Mouse (Mus musculus) cerebellum, adult 9-10 months (tissue): ENCODE data around the gene Prap1.
A peak's percentile ranks its signal among the peaks of the same experiment; 100 is the strongest.

ENCODE experiments used
- DNase-seq: peaks from one replicate; pipeline ENCODE4 v3.0.0; 2022

Gene Prap1

DNA sequence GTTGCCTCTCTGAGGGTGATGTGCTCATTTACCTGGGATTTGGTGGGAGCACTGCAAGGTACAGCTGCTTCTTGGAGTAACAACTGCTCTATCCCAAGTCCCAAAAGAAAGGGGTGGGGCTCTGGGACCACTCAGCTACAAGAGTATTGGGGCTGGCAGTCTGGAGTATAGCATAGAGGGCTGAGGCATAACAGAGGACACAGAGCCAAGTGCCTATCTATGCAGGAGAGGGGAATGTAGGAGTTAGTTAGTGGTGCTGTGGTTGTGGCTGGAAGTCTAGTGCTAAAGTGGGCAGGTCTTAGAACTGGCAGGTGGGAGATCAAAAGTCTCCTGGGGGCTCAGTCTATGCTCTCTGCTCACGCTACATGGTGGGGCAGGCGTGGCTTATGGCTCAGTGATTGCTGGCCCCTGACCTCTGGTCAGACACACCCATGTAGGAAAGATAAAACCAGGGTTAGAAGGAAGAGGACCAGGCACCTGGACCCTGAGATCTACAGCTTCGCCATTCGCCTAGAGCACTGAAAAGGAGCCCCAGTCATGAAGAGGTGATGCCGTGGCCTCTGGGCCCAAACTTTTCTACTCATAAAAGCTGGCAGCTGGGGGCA is at the start of gene Prap1:
Prap1 (plus strand) TSS at position 472 of the 605 bp plus-strand sequence.
- DNase-seq: no peak

DNA sequence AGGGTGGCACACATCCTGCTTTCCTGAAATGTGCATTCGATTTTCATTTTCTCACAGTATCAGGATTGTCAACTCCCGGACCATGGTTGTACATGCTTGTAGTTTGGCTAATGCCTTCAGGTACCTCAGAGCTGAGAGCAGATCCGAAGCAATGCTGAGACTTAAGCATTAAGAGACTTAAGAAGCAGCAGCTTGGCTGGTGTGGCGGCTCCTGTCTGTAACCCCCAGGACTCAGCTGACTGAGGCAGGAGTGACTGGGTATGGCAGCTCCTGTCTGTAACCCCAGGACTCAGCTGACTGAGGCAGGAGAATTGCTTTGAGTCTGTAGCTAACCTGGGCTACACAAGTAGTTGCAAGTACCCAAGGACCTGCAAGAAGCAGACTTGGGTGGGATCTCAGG is 47.6 kb upstream of the Prap1 start:
- no peak for DNase-seq

DNA sequence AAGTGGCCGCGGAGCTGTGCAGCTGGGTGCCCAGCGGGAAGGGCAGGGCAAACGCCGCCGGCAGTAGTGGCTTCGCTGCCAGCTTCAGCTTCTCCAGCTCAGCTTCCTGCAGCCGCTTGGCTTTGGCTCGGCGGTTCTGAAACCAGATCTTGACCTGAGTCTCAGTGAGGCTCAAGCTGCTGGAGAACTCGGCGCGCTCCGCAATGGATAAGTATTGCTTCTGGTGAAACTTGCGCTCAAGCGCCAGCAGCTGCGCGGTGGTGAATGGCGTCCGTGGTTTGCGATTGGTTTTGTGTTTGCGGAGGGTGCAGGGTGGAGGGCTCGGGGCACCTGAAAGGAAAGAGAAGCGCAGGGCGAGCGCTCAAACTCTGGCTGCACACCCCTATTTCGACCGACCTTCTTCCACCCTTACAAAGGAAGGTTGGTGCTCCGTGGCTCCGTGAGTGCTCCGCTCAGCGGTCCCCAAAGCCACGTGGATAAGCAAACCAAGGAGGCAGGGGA is 45.3 kb upstream of the Prap1 start:
- DNase-seq: no peak

DNA sequence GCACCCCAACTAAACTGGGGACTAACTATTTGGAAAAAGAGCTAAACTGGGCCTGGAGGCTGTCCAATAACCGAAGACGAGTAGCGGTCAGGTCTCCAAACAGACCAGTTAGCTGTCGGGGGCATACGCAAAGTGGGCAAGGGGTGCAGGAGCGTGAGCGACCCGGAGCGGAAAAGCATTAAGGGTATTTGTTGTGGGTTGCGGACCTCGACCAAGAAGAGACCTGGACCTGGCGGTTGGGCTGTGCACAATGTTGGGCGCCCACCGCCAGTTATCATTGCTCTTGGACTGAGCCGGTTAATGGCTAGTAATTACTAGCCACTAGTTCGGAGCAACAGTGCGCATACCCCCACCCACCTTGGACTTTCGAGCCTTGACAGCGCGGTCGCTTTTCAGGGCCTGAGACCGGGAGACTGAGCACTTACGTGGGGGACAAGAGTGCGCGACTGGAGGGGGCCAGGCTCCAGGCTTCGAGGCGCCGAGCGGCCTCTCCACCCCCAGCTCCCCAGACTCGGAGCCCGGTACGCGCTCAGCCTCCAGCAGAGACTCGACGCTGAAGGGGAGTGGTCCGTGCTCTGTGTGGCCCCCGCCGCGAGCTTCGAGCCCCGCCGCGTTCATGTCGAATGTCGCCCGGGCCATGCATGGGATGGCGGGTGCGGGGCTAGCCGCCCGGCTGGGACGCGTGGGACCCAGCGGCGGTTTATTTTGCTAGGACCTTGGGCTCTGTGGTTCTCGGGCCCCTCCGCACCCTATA is 44.7 kb upstream of the Prap1 start, which contains the start of gene Msx3:
Msx3 (minus strand) TSS at position 729 of the 754 bp plus-strand sequence.
- no peak for DNase-seq

DNA sequence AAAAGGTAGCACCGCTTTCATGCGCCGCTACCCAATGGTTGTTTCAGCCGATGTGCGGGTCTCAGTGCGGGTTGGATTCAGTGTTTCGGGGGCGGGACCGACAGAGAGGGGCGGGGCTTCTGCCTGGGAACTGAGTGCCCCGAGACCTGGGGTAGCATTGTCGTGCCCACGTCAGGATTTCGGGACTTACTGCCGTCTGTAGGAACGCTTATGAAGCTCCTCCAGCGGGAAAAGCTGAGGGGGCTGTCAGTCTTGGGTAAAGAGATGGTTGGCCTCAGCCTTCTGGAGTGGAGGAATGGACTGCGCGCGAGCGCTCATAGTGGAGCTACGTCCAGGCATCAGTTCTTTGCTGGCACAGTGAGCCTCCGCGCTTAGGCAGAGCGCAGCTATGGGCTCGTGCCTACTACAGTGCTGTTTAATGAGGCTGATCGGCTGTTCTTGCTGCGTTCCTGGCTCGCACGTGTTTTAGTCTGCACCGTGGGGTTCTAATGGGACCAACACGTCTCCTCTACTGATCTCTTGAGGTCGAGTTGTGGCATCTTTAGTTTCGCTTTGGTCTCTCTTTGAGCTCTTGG is 44.0 kb upstream of the Prap1 start:
- no peak for DNase-seq

DNA sequence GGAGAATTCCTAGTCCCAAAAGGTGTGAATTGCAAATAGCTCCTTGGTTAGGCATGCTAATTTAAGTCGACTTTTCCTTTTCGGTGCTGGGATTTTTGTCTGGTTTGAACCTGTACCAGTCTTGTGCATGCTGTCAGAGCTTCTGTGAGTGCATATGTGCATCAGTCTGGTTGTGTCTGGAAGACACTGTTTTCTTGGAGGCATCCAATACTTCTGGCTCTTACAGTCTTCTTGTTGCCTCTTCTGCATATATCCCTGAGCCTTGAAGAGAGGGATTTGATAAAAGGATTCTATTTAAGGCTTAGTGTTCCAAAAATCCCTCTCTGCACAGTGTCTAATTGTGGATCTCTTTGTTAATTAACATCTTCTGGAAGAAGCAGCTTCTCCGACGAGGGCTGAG is 39.1 kb upstream of the Prap1 start:
- DNase-seq: no peak

DNA sequence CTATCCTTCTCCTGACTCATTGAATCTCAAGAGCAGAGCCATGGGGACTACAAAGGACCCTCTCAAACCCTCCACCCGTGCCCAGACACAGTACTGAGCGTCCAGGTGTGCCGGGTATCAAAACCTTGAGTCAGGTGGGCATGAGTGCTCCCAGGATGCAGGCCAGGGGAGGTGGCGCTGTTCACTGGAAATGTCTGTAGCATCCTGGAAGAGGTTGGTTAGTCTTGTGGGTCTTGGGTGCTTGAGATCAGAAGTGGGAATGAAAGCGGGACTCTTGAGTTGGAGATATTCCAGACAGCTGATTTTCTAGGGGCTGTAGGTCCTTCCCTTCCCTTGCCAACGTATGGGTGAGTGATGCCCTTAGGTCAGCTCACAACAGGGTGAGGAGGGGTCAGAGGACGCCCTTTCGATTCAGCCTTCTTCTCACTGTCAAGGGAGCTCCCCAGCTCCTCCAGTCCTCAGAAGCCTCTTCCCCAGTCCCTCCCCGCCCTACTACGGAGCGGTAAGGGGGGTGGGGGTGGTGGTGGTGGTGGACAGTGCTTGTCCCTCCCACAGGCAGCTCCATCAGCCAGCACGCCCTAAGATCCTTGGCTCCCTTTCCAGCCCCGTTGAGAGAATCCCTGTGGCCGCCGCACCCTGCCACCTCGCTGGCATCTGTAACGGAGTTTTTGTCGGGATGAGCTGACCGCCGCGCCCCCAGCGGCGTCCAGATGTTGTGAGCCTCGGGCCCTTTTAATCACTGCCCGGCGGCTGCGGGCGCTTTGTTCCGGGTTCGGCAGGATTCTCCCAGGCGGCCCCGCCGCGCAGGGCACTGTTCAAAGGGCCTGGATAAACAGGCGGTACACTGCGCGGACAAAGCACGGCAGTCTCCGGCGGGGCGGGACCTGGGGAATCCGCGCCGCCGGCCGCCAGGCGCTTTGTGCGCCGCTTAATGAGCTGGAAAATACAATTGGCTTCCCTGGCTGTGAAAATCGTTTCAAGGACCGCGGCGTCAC is 35.5 kb upstream of the Prap1 start:
- no peak for DNase-seq

DNA sequence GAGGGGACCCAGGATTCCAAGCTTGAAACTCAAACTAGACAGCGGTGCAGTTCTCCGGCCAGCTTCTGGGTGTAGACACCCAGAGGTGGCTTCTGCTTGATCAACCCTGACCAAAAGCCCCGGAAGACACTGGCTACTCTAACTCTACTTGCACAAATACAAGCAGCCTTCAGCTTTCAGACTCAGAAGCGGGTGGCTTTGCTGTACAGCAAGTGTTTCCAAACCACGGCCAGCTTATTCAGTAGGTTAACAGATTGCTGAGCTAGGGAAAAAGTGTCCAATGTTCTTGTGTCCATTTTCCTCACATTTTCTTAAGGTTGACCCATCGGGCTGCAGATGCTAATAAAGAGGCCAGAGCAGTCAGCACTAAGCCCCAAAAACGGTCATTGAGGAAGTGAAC is 34.7 kb upstream of the Prap1 start:
- no peak for DNase-seq

DNA sequence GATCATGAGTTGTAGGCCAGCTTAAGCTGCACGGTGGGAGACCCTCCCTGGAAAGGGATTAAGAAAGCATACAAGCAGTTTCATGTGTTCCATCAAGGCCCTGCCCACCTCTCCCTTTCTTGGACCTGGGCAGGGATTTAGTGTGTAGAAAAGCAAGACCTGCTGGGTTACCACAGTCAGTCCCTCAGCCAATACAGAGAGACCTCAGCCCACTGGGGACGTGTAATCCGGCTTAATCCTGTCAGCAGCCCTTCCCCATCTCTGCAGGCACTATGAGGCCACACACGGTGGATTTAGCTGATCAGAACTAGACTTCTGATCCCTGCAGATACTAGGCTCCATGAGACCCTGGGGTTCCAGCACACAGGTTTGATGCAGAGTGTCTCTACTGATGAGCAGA is 33.6 kb upstream of the Prap1 start:
- no peak for DNase-seq

DNA sequence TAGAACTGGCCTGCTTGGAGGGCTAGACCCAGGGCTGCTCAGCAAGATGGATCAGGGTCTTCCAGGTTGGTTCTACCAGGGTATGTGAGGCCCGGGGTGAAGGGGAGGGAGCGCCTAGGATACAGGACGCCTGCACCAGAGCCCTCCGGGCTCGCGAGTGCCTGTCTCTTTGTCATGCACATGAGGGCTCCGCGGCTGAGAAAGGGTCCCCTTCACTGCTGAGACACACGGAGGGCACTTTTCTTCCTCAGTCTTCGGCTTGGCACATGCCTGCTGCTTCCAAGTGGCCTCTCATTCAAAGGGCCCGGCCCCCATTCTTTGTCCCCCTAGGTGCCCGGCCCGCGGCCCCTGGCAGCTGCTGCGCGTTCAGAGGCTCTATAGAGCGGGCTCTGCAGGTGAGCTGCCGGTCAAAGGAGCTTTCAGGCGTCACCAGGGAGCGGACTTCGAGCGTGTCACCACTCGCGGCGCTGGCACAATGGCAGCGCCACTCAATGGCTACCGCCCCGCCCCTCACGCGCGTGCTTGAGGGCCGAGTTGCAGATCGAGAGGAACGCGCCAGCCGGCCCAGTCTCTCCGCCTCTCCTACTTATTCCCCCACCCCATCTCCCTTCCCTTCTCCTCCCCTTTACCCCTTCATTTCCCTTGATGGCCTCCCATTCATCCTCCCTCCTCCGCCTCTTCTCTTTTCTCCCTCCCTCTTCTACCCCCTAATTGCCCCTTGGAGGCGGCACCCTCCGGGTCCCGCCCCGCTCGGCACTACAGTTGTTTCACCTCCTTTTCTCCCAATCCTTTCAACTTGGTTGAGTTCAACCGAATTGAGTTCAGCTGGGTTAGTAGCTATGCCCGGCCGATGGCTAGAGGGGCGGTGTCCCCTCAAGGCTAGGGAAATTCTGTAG is 32.0 kb upstream of the Prap1 start:
- no peak for DNase-seq

DNA sequence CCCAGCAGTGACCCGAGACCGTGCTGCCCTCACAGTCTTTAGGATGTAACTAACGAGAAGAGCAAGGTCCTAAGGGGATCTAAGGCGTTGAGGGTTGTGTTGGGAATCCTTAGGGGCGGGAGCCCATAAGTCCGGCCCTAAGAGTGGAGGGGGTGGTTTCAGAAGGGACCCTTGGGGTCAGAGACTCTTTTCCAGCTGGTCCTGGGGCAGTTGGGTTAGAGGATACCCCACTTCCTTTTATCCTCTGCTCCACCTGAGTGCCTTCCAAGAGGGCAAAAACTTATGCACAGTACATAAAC is 31.4 kb upstream of the Prap1 start:
- no peak for DNase-seq

DNA sequence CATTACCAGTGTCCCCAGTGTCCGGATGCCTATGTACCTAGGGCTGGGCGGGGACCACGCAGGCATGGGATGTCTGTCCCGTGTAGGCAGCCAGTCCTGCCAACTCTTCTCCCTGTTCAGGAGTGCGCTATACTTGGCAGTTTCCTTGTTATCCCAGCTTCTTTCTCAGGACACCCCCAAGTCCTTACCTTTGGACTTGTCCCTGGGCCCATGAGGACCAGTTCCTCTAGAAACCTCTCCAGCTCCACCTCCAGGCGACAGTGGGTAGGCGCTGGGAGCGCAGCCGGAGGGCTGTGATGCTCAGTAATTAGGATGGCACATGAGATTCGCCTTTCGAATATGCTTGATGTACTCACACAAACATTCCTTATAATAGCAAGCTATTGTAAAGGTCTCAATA is 30.9 kb upstream of the Prap1 start:
- no peak for DNase-seq

DNA sequence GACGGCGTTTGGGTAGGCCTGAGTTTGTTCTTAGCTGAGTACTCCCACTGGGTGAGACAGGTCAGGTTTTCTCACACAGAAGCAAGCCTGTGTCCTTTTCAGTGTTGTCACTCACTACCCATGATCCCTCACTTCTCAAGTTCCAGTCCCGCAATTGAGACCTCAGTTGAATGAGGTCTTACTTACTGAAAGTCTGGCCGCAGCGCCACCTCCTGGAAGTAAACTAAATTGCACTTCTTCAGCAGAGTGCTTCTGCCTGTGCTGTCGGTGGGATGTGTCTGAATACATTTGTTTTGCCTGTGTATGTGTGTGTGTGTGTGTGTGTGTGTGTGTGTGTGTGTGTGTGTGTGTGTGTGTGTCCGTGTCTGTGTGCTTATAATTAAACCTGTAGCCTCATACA is 30.1 kb upstream of the Prap1 start:
- DNase-seq: peak; percentile 68

DNA sequence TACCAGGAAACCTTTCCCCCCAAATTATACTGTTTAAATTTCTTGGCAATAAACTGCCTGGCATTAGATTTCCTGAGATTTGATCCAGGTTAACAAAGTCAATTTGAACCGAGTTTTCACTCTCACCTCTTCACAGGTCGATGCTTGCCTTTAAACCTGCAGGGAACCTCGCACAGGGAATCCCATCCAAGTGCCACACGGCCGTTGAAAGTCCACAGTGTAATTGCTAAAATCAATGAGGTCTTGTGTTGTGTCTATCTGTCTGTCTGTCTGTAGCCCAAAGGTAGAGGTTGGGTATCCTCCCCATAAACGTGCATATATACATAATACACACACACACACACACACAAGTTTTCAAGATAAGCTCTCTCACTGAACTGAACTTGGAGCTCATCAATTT is 25.8 kb upstream of the Prap1 start:
- DNase-seq: no peak

DNA sequence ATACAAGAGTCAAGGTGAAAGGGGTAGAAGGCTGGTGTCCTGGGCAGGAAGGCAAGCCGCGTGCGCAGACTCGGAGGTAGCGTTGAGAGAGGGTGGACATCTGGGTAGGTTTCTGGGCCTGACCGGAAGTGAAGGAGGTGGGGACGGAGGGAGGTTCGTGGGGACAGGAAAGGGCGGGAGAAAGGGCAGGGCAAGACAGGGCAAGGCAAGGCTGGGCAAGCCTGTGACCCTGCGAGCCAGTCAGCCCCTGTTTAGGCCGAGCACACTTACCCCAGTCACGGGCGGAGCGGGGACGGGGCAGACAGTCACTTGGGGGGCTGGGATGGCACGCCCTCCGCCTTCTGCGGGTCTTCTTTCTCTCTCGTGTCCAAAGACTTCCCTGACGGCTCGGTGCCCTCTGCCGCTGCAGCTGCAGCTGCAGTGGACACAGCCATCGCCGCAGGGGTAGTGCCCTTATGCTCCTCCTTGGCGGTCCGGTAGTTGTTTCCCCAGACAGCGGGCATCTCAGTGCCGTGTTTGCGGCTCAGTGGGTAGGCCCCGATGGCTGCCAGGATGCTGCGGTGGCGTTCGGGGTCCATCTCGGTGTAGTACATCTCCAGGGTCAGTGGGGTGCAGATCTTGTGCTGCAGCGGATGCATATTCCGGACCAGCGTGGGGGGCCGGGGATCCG is 23.0 kb upstream of the Prap1 start:
- DNase-seq: no peak

DNA sequence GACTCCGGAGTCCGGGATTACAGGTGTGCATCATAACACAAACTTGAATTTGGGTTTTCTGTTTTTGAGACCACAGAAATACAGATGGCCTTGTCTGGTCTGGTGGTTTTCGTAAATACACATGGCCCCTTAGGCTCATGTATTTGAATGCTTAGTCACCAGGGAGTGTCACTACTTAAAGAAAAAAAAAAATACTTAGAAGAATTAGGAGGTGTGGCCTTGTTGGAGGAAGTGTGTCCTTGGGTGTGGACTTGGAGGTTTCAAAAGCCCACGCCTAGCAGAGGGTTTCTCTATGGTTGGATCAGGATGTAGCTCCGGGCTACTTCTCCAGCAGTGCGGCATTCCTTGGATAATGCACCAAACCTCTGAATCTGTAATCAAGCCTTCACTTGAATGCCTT is 15.5 kb upstream of the Prap1 start:
- no peak for DNase-seq

DNA sequence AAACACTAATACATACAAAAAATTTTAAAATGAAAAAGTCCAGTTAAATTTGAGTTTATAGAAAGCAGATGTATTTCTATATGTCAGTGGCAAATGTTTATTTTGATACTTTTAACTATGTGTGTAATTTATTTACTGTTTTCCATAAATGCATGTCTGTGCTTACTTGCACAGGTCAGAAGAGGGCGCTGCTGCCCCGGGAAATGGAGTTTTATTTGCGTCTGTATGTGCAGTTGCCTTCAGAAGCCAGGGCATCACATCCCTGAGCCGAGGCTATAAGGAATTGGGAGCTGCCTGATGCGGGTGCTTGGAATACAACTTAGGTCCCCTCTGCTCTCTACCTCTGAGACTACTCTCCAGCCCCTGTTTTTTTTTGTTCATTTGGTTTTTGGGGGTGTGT is 14.5 kb upstream of the Prap1 start:
- DNase-seq: peak; percentile 81

DNA sequence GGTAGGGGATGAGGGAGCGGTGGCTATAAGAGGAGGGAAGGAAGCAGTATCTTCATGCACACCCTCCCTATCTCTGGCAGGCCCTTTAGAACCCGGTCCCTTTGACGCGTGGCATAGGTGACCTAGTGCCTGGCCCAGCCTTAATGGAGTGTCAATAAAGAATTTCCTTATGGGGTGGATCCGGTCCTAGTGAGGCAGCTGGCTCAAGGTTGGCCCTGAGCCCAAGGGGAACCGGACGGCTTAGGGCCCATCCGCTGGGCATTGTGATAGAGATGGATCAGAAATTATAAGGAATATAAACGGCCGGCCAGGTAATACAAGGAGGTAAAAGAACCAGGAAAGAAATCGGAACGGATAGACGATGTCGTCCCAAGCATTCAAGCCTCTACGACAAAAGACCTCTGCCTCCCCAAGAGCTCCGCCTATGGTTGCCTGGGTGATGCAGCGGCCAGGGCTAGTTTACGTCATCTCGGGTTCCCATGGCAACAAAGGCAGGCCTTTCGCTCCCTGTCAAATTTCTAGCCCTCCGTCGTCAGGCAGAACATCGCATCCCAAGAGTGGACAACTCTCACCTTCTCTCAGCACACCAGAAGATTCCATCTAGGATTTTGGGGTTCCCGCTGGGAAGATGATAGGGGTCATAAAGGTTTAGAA is 12.6 kb upstream of the Prap1 start:
- peak; percentile 95 for DNase-seq

DNA sequence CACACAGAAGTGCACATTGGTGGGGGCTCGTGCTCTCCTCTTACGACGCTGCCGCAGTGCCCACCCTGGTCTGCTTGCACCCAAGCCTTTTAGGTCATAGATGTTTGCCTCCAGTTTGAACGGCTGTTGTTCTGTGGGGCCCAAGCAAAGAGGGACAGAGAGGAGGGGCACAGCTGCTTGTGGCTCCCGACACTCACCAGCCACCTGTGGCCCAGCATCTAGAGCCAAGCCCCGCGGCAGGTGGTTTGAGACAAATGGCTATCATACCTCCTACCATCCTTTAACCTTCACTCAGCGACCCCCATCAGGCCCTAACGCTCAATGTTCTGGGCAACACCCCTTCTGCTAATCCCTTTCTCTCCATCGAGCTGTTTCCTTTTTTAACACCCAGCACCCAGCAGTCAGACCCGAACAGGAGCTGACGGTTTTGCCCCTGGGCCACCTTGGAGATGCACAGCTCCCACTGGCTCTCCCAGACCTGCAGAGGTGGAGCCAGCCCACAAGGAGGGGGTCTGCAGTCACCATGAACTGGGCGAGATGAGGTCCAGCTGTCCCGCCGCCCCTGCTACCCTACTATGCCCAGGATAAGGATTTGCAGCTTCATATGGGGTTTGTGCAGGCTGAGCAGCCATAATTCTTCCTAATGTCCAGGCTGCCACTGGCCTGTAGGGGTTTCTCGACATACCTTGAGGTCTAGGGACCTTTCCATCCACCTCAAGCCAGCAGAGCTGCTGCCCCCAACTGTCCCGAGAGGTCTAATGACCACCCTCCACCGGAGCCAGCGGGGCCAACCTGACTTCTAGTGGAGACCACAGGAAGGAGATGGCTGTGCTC is 11.6 kb upstream of the Prap1 start:
- peak; percentile 72 for DNase-seq

DNA sequence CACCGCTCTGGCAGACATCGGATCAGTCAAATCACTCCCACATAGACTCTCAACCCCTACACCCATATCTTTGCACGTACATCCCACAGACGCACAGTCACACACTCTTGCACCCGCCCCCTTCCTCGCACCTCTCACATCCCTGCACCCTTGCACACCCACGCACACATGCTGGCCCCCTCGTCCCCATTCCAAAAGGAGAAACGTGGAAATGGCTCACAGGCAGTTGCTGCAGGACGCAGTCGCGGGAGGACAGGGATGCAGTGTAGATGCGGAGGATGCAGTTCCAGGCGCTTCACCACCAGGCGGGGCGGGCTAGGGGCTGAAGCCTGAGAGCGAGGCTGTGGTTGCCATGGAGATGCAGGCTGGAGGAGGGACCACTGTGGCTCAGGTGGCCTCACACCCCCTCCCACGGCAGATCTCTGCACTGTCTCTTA is 10.9 kb upstream of the Prap1 start, which contains the start of gene Caly:
Caly (minus strand) TSS at position 307 of the 437 bp plus-strand sequence.
- peak; percentile 82 for DNase-seq
